Mouse (Mus musculus): ENCODE measurements around the gene Flot1. TPM values are rescaled to one million over a fixed set of nuclear protein-coding genes. Genes with fewer than 3 reads are reported as not detected.

Gene Flot1
- polyA plus RNA-seq, 1 experiment from 2014 or later = 44.2 TPM

DNA sequence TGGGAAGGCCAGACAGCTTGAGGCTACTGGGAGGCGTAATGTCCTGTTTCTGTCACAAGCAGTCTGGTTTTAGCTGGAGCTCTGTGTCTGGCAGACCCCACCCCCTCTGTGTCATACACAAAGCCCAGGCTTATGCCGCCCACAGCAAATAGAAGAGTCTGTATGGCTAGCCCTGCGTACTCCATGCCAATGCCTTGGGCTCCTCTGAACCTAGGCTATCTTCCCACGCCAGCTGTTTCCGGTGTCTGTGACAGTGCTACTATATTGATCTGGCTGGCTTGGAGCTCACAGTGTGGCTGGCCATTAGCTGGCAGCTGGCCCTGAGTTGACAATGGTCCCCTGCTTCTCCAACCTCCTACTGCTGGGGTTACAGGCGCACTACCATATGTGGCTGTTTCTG lies 39.1 kb upstream of the Flot1 start:
- Histone ChIP-seq H3K4me3 (ENCODE audit: low read depth, low read length) (no peak overlapping the region), H3K4me2 (replicated peaks; ENCODE audit: low read depth, low read length) (no peak overlapping the region), H3K27ac (ENCODE audit: low read length) (no peak overlapping the region), H3K9ac (replicated peaks; ENCODE audit: low read depth, low read length) (no peak overlapping the region), H3K36me3 (ENCODE audit: control insufficient read depth, insufficient read depth, low read length) (no peaks in the 10 kb centered on the region), H3K9me3 (ENCODE audit: control insufficient read depth, low read depth, low read length) (no peaks in the 10 kb centered on the region), H3K27me3 (ENCODE audit: control insufficient read depth, insufficient read depth, low read length) (no peaks in the 10 kb centered on the region), H3K4me1 (ENCODE audit: control insufficient read depth, insufficient read depth, low read length) (0 out of 2 replicates have a peak, but pooled peaks cover 3% of the 10 kb centered on the region)
- ATAC-seq (ENCODE audit: insufficient number of reproducible peaks, insufficient read depth, low FRiP score, low read depth) = peak; percentile 49; the same call in 1 of the 2 replicates
- WGBS = 70% methylated on average over 6 of the region's 6 CpGs

- Histone ChIP-seq H3K4me3 (ENCODE audit: low read depth, low read length) (no peak overlapping the region), H3K27me3 (ENCODE audit: control insufficient read depth, insufficient read depth, low read length) (no peaks in the 10 kb centered on the region), H3K36me3 (ENCODE audit: control insufficient read depth, insufficient read depth, low read length) (no peaks in the 10 kb centered on the region), H3K9ac (replicated peaks; ENCODE audit: low read depth, low read length) (no peak overlapping the region), H3K9me3 (ENCODE audit: control insufficient read depth, low read depth, low read length) (no peaks in the 10 kb centered on the region), H3K4me1 (ENCODE audit: control insufficient read depth, insufficient read depth, low read length) (no peaks in the 10 kb centered on the region), H3K4me2 (replicated peaks; ENCODE audit: low read depth, low read length) (no peak overlapping the region), H3K27ac (ENCODE audit: low read length) (no peak overlapping the region)
- no peak for ATAC-seq (ENCODE audit: insufficient number of reproducible peaks, insufficient read depth, low FRiP score, low read depth)
- WGBS = 76% methylated on average over 4 of the region's 4 CpGs
Measured at GRCm38 (mm10) chr17:35785140-35785539, 37.9 kb upstream of the Flot1 start.

- H3K4me1 ChIP-seq (ENCODE audit: control insufficient read depth, insufficient read depth, low read length) = no peaks in the 10 kb centered on the region
- H3K27me3 ChIP-seq (ENCODE audit: control insufficient read depth, insufficient read depth, low read length) = no peaks in the 10 kb centered on the region
- no peak overlapping the region for H3K4me3 ChIP-seq (ENCODE audit: low read depth, low read length)
- no peak overlapping the region for H3K9ac ChIP-seq (replicated peaks; ENCODE audit: low read depth, low read length)
- no peak for ATAC-seq (ENCODE audit: insufficient number of reproducible peaks, insufficient read depth, low FRiP score, low read depth)
- H3K9me3 ChIP-seq (ENCODE audit: control insufficient read depth, low read depth, low read length) = no peaks in the 10 kb centered on the region
- no peak overlapping the region for H3K4me2 ChIP-seq (replicated peaks; ENCODE audit: low read depth, low read length)
- H3K36me3 ChIP-seq (ENCODE audit: control insufficient read depth, insufficient read depth, low read length) = no peaks in the 10 kb centered on the region
- H3K27ac ChIP-seq (ENCODE audit: low read length) = no peak overlapping the region
Measured at GRCm38 (mm10) chr17:35787493-35787892, 35.5 kb upstream of the Flot1 start.

DNA sequence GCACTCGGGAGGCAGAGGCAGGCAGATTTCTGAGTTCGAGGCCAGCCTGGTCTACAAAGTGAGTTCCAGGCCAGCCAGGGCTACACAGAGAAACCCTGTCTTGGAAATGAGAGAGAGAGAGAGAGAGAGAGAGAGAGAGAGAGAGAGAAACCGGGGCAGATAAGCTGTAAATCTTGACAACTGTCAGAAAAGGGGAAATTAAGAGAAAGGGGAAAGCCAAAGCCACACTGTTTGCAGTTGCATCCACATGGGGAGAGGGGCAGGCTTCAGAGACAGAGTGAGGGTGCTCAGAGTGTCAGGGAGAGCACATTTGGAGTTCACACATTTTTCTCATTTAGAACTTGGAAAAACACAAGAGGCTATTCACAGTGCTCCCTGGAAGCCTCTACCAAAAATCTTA lies 35.0 kb upstream of the Flot1 start:
- H3K4me3 ChIP-seq (ENCODE audit: low read depth, low read length) = no peak overlapping the region

DNA sequence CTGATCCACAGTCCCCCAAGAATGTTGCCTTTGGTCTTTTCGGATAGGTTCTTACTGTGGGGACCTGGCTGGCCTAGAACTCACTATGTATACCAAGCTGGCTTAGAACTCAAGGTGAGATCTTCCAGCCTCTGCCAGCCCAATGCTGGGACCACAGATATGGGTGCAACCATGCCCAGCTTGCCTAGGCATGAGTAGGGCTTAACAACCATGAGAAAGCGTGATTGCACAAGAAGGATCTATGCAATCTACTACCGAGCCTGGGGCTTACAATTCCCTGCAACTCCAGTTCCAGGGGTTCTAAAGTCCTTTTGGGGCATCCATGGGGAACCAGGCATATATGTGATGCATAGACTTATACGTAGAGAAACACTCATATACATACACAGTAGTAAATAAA lies 32.1 kb upstream of the Flot1 start:
- no peaks in the 10 kb centered on the region for H3K9me3 ChIP-seq (ENCODE audit: control insufficient read depth, low read depth, low read length)
- no peak for ATAC-seq (ENCODE audit: insufficient number of reproducible peaks, insufficient read depth, low FRiP score, low read depth)
- H3K27me3 ChIP-seq (ENCODE audit: control insufficient read depth, insufficient read depth, low read length) = no peaks in the 10 kb centered on the region
- H3K4me3 ChIP-seq (ENCODE audit: low read depth, low read length) = no peak overlapping the region
- no peak overlapping the region for H3K4me2 ChIP-seq (replicated peaks; ENCODE audit: low read depth, low read length)
- H3K36me3 ChIP-seq (ENCODE audit: control insufficient read depth, insufficient read depth, low read length) = no peaks in the 10 kb centered on the region
- WGBS = 86% methylated on average over 4 of the region's 4 CpGs
- no peaks in the 10 kb centered on the region for H3K4me1 ChIP-seq (ENCODE audit: control insufficient read depth, insufficient read depth, low read length)
- H3K27ac ChIP-seq (ENCODE audit: low read length) = no peak overlapping the region
- H3K9ac ChIP-seq (replicated peaks; ENCODE audit: low read depth, low read length) = no peak overlapping the region

More for the DNA sequence above, 35.0 kb upstream of the Flot1 start:
- Histone ChIP-seq H3K27ac (ENCODE audit: low read length) (no peak overlapping the region), H3K36me3 (ENCODE audit: control insufficient read depth, insufficient read depth, low read length) (no peaks in the 10 kb centered on the region), H3K9ac (replicated peaks; ENCODE audit: low read depth, low read length) (no peak overlapping the region), H3K27me3 (ENCODE audit: control insufficient read depth, insufficient read depth, low read length) (no peaks in the 10 kb centered on the region), H3K4me2 (replicated peaks; ENCODE audit: low read depth, low read length) (no peak overlapping the region), H3K9me3 (ENCODE audit: control insufficient read depth, low read depth, low read length) (no peaks in the 10 kb centered on the region), H3K4me1 (ENCODE audit: control insufficient read depth, insufficient read depth, low read length) (no peaks in the 10 kb centered on the region)
- WGBS = 82% methylated on average over 3 of the region's 3 CpGs
- no peak for ATAC-seq (ENCODE audit: insufficient number of reproducible peaks, insufficient read depth, low FRiP score, low read depth)

DNA sequence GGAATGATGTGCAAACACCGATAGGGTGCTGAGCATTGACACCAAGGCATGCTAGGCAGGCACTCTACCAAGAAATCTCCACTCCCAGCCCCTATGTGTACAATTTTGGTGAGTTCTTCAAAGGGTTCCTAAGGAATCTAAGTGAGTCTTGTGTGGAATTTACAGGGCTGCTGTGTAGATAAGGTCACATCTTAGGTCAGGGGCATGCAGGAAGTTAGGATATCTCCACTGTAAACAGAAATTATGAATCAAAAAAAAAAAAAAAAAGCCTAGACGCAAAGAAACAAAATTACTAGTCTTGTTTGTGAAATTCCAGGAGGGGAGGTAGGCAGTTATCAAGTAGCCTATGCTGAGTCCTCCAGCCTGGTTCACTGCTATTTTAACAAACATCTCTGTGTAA lies 30.2 kb upstream of the Flot1 start:
- ATAC-seq (ENCODE audit: insufficient number of reproducible peaks, insufficient read depth, low FRiP score, low read depth) = no peak
- Histone ChIP-seq H3K9ac (replicated peaks; ENCODE audit: low read depth, low read length) (no peak overlapping the region), H3K4me3 (ENCODE audit: low read depth, low read length) (no peak overlapping the region), H3K9me3 (ENCODE audit: control insufficient read depth, low read depth, low read length) (no peaks in the 10 kb centered on the region), H3K4me1 (ENCODE audit: control insufficient read depth, insufficient read depth, low read length) (no peaks in the 10 kb centered on the region), H3K36me3 (ENCODE audit: control insufficient read depth, insufficient read depth, low read length) (no peaks in the 10 kb centered on the region), H3K27me3 (ENCODE audit: control insufficient read depth, insufficient read depth, low read length) (no peaks in the 10 kb centered on the region), H3K27ac (ENCODE audit: low read length) (no peak overlapping the region), H3K4me2 (replicated peaks; ENCODE audit: low read depth, low read length) (no peak overlapping the region)
- WGBS = 70% methylated on average over 2 of the region's 2 CpGs

GRCm38 (mm10) chr17:35795099-35795498 lies 27.9 kb upstream of the Flot1 start:
- Histone ChIP-seq H3K4me1 (ENCODE audit: control insufficient read depth, insufficient read depth, low read length) (no peaks in the 10 kb centered on the region), H3K9ac (replicated peaks; ENCODE audit: low read depth, low read length) (no peak overlapping the region), H3K9me3 (ENCODE audit: control insufficient read depth, low read depth, low read length) (peaks cover 5% of the 10 kb centered on the region; the same call in 1 of the 2 replicates), H3K27ac (ENCODE audit: low read length) (no peak overlapping the region), H3K27me3 (ENCODE audit: control insufficient read depth, insufficient read depth, low read length) (no peaks in the 10 kb centered on the region), H3K4me2 (replicated peaks; ENCODE audit: low read depth, low read length) (no peak overlapping the region), H3K4me3 (ENCODE audit: low read depth, low read length) (no peak overlapping the region), H3K36me3 (ENCODE audit: control insufficient read depth, insufficient read depth, low read length) (no peaks in the 10 kb centered on the region)
- WGBS = 34% methylated on average over 2 of the region's 2 CpGs
- no peak for ATAC-seq (ENCODE audit: insufficient number of reproducible peaks, insufficient read depth, low FRiP score, low read depth)

DNA sequence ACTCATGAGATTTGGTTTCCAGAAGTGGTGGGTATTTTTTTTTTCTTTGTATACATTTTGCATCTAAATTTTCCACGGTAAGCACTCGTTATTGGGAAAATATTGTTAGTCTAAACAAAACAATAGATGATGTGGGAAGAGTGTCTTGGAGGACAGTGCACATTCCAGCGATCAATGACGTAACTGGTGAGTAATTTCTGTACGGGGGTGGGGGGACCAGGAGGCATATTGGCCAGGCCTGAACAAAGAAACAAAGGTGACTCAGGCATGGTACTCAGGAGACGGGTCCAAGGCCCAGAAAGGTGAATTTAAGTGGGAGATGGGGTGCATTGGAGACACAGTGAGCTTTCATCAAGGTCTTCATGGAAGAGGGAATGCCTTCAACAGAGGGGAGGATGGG lies 27.4 kb upstream of the Flot1 start:
- Histone ChIP-seq H3K9me3 (ENCODE audit: control insufficient read depth, low read depth, low read length) (peaks cover 5% of the 10 kb centered on the region; the same call in 1 of the 2 replicates), H3K4me3 (ENCODE audit: low read depth, low read length) (no peak overlapping the region), H3K4me1 (ENCODE audit: control insufficient read depth, insufficient read depth, low read length) (no peaks in the 10 kb centered on the region), H3K4me2 (replicated peaks; ENCODE audit: low read depth, low read length) (no peak overlapping the region), H3K36me3 (ENCODE audit: control insufficient read depth, insufficient read depth, low read length) (no peaks in the 10 kb centered on the region), H3K27ac (ENCODE audit: low read length) (no peak overlapping the region), H3K27me3 (ENCODE audit: control insufficient read depth, insufficient read depth, low read length) (no peaks in the 10 kb centered on the region), H3K9ac (replicated peaks; ENCODE audit: low read depth, low read length) (no peak overlapping the region)
- WGBS = 68% methylated on average over 6 of the region's 6 CpGs
- no peak for ATAC-seq (ENCODE audit: insufficient number of reproducible peaks, insufficient read depth, low FRiP score, low read depth)

DNA sequence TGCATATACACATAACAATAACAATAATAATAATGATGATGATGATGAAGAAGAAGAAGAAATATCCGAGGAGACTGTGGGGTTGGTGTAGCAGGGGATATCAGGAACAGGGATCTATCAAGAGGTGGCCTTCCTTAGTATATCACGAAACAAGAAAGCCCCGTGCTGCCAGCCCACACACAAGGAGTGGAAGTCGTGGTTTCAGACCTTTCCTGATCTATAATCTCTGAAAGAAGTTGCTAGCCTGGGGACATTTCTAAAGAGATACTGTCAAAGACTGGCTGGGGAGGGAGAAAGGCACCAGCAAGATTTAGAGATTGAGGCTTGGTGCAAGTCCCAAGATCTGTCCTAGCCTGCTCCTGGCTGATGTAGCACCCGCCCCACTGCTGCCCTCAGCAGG lies 26.2 kb upstream of the Flot1 start:
- Histone ChIP-seq H3K4me1 (ENCODE audit: control insufficient read depth, insufficient read depth, low read length) (no peaks in the 10 kb centered on the region), H3K9ac (replicated peaks; ENCODE audit: low read depth, low read length) (no peak overlapping the region), H3K27ac (ENCODE audit: low read length) (no peak overlapping the region), H3K36me3 (ENCODE audit: control insufficient read depth, insufficient read depth, low read length) (no peaks in the 10 kb centered on the region), H3K4me3 (ENCODE audit: low read depth, low read length) (no peak overlapping the region), H3K9me3 (ENCODE audit: control insufficient read depth, low read depth, low read length) (peaks cover 5% of the 10 kb centered on the region; the same call in 1 of the 2 replicates), H3K4me2 (replicated peaks; ENCODE audit: low read depth, low read length) (no peak overlapping the region), H3K27me3 (ENCODE audit: control insufficient read depth, insufficient read depth, low read length) (no peaks in the 10 kb centered on the region)
- WGBS = 72% methylated on average over 5 of the region's 5 CpGs
- no peak for ATAC-seq (ENCODE audit: insufficient number of reproducible peaks, insufficient read depth, low FRiP score, low read depth)
